Mouse (Mus musculus): ENCODE measurements around the gene Insc. TPM values are rescaled to one million over a fixed set of nuclear protein-coding genes. Genes with fewer than 3 reads are reported as not detected.
A peak's percentile ranks its signal among the peaks of the same experiment; 100 is the strongest.

The Insc gene
- total and polyA plus RNA-seq, 3 experiments: not detected

DNA sequence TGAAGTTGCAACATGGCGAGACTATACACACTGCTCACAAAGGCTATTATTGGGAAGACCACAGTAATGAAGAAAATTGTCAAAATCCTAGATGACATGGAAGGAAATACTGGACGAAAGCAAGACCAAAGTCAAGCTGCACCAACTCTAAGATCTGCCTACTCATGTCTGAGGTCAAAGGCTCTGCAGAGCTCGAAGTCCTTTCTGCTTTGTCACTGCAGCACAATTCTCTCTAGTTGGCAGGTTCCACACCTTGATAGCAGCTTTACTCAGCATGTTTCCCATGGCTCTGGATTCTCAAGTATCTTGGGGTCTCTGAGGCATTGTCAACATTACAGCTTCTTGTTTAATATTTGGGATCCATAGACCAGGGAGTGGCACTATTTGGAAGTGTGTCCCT is 64.8 kb downstream of the Insc start:
- no peak overlapping the region for H3K27ac ChIP-seq (ENCODE audit: control insufficient read depth, low read depth, low read length)
- H3K27me3 ChIP-seq (ENCODE audit: control insufficient read depth in 1 of 2, insufficient read depth in 2 of 2, low read length in 2 of 2): no peaks in the 10 kb centered on the region
- H3K4me3 ChIP-seq (ENCODE audit: control insufficient read depth in 1 of 2, insufficient read depth in 1 of 2, low read depth in 2 of 2, low read length in 2 of 2): no peak overlapping the region
- H3K4me1 ChIP-seq (ENCODE audit: control insufficient read depth in 1 of 2, insufficient read depth in 2 of 2, low read length in 2 of 2): no peaks in the 10 kb centered on the region
- no peaks in the 10 kb centered on the region for H3K79me2 ChIP-seq (ENCODE audit: control insufficient read depth, insufficient read depth, low read length, poor library complexity)
- H3K9me3 ChIP-seq (replicated peaks; ENCODE audit: insufficient read depth, low read length): no peaks in the 10 kb centered on the region
- H3K36me3 ChIP-seq (ENCODE audit: control insufficient read depth in 1 of 2, insufficient read depth in 2 of 2, low read length in 2 of 2): no peaks in the 10 kb centered on the region
- no peak for DNase-seq (ENCODE audit: low read depth, low spot score)
- H3K9ac ChIP-seq (ENCODE audit: control insufficient read depth, low read depth, low read length, poor library complexity, severe bottlenecking): no peak overlapping the region
- TF ChIP-seq CTCF (IDR thresholded peaks at IDR 0.05 in 2 of 3, conservative IDR thresholded peaks at IDR 0.05 in 1 of 3; ENCODE audit: control insufficient read depth in 1 of 3, insufficient read depth in 1 of 3, low read depth in 2 of 3, low read length in 3 of 3, poor library complexity in 1 of 3, severe bottlenecking in 1 of 3) (no peak), MAZ (IDR thresholded peaks at IDR 0.05; ENCODE audit: low read depth, low read length) (no peak), ZNF384 (IDR thresholded peaks at IDR 0.05; ENCODE audit: low read depth, low read length) (no peak), ZKSCAN1 (IDR thresholded peaks at IDR 0.05; ENCODE audit: low read depth, low read length) (no peak)

DNA sequence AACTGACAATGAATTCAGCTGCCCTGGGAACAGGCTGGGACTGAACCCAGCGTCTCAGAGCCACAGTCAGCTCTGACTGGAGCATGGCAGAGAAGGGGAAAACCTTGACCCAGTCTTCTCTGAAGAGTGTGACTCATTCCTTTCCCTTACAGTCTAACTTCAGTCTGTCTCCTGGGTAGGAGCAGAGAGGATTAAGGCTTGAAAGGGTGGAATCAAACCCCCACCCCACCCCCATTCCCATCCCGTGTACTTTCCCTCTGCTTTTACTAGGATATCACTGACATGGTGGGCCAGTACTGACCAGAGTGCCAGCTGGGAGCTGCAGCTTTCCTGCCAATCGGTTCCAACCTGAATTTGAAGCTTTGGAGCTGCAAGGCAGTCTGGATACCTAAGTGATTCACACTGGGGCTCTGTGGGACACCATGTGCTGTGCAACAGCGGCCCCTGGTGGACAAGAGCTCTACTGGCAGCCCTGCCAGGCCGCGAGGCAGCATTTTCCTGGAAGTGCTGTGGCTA is 73.9 kb downstream of the Insc start:
- no peaks in the 10 kb centered on the region for H3K4me1 ChIP-seq (ENCODE audit: control insufficient read depth in 1 of 2, insufficient read depth in 2 of 2, low read length in 2 of 2)
- no peaks in the 10 kb centered on the region for H3K79me2 ChIP-seq (ENCODE audit: control insufficient read depth, insufficient read depth, low read length, poor library complexity)
- peak; percentile 61 for DNase-seq (ENCODE audit: low read depth, low spot score)
- H3K9me3 ChIP-seq (replicated peaks; ENCODE audit: insufficient read depth, low read length): no peaks in the 10 kb centered on the region
- TF ChIP-seq CTCF (IDR thresholded peaks at IDR 0.05 in 2 of 3, conservative IDR thresholded peaks at IDR 0.05 in 1 of 3; ENCODE audit: control insufficient read depth in 1 of 3, insufficient read depth in 1 of 3, low read depth in 2 of 3, low read length in 3 of 3, poor library complexity in 1 of 3, severe bottlenecking in 1 of 3) (peak; percentile 75 to 97 (median 87)), KAT2A (conservative IDR thresholded peaks at IDR 0.05; ENCODE audit: low read depth, low read length) (no peak), SMC3 (IDR thresholded peaks at IDR 0.05; ENCODE audit: low read depth, low read length) (peak; percentile 79), ETS1 (IDR thresholded peaks at IDR 0.05; ENCODE audit: low read depth, low read length) (no peak), SIN3A (IDR thresholded peaks at IDR 0.05; ENCODE audit: low read length) (no peak), MEF2A (IDR thresholded peaks at IDR 0.05; ENCODE audit: extremely low read depth, insufficient replicate concordance, low read depth, low read length, poor library complexity, severe bottlenecking) (no peak), NRF1 (IDR thresholded peaks at IDR 0.05; ENCODE audit: insufficient read depth, low read depth, low read length, poor library complexity, severe bottlenecking) (no peak), TCF12 (IDR thresholded peaks at IDR 0.05; ENCODE audit: low read depth, low read length) (no peak), MYB (IDR thresholded peaks at IDR 0.05; ENCODE audit: low read depth, low read length) (no peak), MAX (IDR thresholded peaks at IDR 0.05; ENCODE audit: low read length) (peak; percentile 40; the same call in 1 of the 2 replicates), USF2 (IDR thresholded peaks at IDR 0.05; ENCODE audit: borderline replicate concordance in 1 of 2, insufficient read depth in 1 of 2, low read depth in 1 of 2, low read length in 2 of 2) (no peak), GATA1 (IDR thresholded peaks at IDR 0.05; ENCODE audit: low read depth, low read length) (no peak), ZNF384 (IDR thresholded peaks at IDR 0.05; ENCODE audit: low read depth, low read length) (no peak), MXI1 (IDR thresholded peaks at IDR 0.05; ENCODE audit: low read depth, low read length) (no peak), RAD21 (IDR thresholded peaks at IDR 0.05; ENCODE audit: low read depth, low read length) (peak; percentile 87), POLR2AphosphoS2 (IDR thresholded peaks at IDR 0.05; ENCODE audit: low read length) (no peak), JUND (IDR thresholded peaks at IDR 0.05; ENCODE audit: low read depth, low read length) (no peak), ZC3H11A (IDR thresholded peaks at IDR 0.05; ENCODE audit: low read depth, low read length) (peak; percentile 82), BHLHE40 (IDR thresholded peaks at IDR 0.05; ENCODE audit: borderline replicate concordance, low read depth, low read length) (no peak), USF1 (IDR thresholded peaks at IDR 0.05; ENCODE audit: low read depth, low read length) (peak; percentile 12; the same call in 1 of the 2 replicates)
- no peak overlapping the region for H3K9ac ChIP-seq (ENCODE audit: control insufficient read depth, low read depth, low read length, poor library complexity, severe bottlenecking)
- no peaks in the 10 kb centered on the region for H3K36me3 ChIP-seq (ENCODE audit: control insufficient read depth in 1 of 2, insufficient read depth in 2 of 2, low read length in 2 of 2)
- no peaks in the 10 kb centered on the region for H3K27me3 ChIP-seq (ENCODE audit: control insufficient read depth in 1 of 2, insufficient read depth in 2 of 2, low read length in 2 of 2)
- no peak overlapping the region for H3K4me3 ChIP-seq (ENCODE audit: control insufficient read depth in 1 of 2, insufficient read depth in 1 of 2, low read depth in 2 of 2, low read length in 2 of 2)
- no peak overlapping the region for H3K27ac ChIP-seq (ENCODE audit: control insufficient read depth, low read depth, low read length)
